ENCODE assay signal across 20 mouse cellular contexts in genomic region chr4:149323730-149324129, GRCm38 (mm10). TPM values are rescaled to one million over a fixed set of nuclear protein-coding genes. Genes with fewer than 3 reads are reported as not detected.
A peak's percentile ranks its signal among the peaks of the same experiment; 100 is the strongest.
DNase-seq lines count a peak whose midpoint lies in the region; ATAC-seq and TF ChIP-seq lines count a peak whose summit lies in the region.
"Had no signal": no experiment of that assay in that cellular context is flagged by ENCODE, and none has a peak within 500 bp of the region (broad histone marks: within the 10 kb centered on the region; RNA-seq: fewer than 3 reads in every experiment).

No protein-coding gene starts in this region.

- H3K4me1 ChIP-seq in liver, postnatal 0 days (ENCODE audit: insufficient read depth) = no peaks in the 10 kb centered on the region
- no peaks in the 10 kb centered on the region for H3K4me1 ChIP-seq in liver, embryonic 12.5 days
- peaks cover 8% of the 10 kb centered on the region for H3K4me1 ChIP-seq in heart, adult 2 months (ENCODE audit: control insufficient read depth, insufficient read depth, low read length)
- H3K4me1 ChIP-seq in heart, embryonic 15.5 days (replicated peaks) = peaks cover 51% of the 10 kb centered on the region
- H3K4me1 ChIP-seq: embryonic facial prominence, embryonic 12.5 days; hindbrain, embryonic 15.5 days had no signal

- no peak for TF ChIP-seq POLR2A in heart, adult 2 months (IDR thresholded peaks at IDR 0.05; ENCODE audit: insufficient read depth, low read depth, low read length)
- TF ChIP-seq POLR2A in myocyte (IDR thresholded peaks at IDR 0.05; ENCODE audit: insufficient read length, low read depth) = no peak

- H3K4me2 ChIP-seq in liver, postnatal 0 days (ENCODE audit: low read depth, low read length) = no peak overlapping the region
- no peak overlapping the region for H3K4me2 ChIP-seq in liver, embryonic 12.5 days
- no peak overlapping the region; the same call in 1 of the 2 replicates for H3K4me2 ChIP-seq in heart, embryonic 15.5 days
- peak overlapping the region; percentile 15 for H3K4me2 ChIP-seq in myocyte (ENCODE audit: low read depth)
- H3K4me2 ChIP-seq: embryonic facial prominence, embryonic 12.5 days; hindbrain, embryonic 15.5 days had no signal

- no peaks in the 10 kb centered on the region for H3K27me3 ChIP-seq in liver, postnatal 0 days (ENCODE audit: insufficient read depth, low read length)
- H3K27me3 ChIP-seq in liver, embryonic 12.5 days (replicated peaks) = no peaks in the 10 kb centered on the region
- H3K27me3 ChIP-seq in heart, adult 2 months (ENCODE audit: control insufficient read depth, insufficient read depth, low read length) = no peaks in the 10 kb centered on the region
- no peaks in the 10 kb centered on the region for H3K27me3 ChIP-seq in heart, embryonic 15.5 days
- no peaks in the 10 kb centered on the region for H3K27me3 ChIP-seq in myocyte (ENCODE audit: control insufficient read depth, insufficient read depth, insufficient read length)
- H3K27me3 ChIP-seq: embryonic facial prominence, embryonic 12.5 days; hindbrain, embryonic 15.5 days had no signal

- H3K9me3 ChIP-seq in liver, postnatal 0 days (ENCODE audit: low read length) = no peaks in the 10 kb centered on the region
- 0 out of 2 replicates have a peak, but pooled peaks cover 2% of the 10 kb centered on the region for H3K9me3 ChIP-seq in liver, embryonic 12.5 days (replicated peaks)
- H3K9me3 ChIP-seq in heart, embryonic 15.5 days (replicated peaks) = no peaks in the 10 kb centered on the region
- H3K9me3 ChIP-seq: embryonic facial prominence, embryonic 12.5 days; hindbrain, embryonic 15.5 days; limb, embryonic 10.5 days; midbrain, embryonic 10.5 days had no signal

- no peak overlapping the region for H3K4me3 ChIP-seq in liver, postnatal 0 days (ENCODE audit: low read depth, low read length)
- no peak overlapping the region for H3K4me3 ChIP-seq in liver, embryonic 12.5 days
- H3K4me3 ChIP-seq in heart, adult 2 months = no peak overlapping the region
- H3K4me3 ChIP-seq in heart, embryonic 15.5 days = no peak overlapping the region
- H3K4me3 ChIP-seq in myocyte = no peak overlapping the region
- H3K4me3 ChIP-seq: embryonic facial prominence, embryonic 12.5 days; hindbrain, embryonic 15.5 days; layer of hippocampus, adult 2 months; limb, embryonic 10.5 days; midbrain, embryonic 10.5 days had no signal

- no peak overlapping the region for H3K9ac ChIP-seq in liver, postnatal 0 days (replicated peaks)
- H3K9ac ChIP-seq in liver, embryonic 12.5 days = no peak overlapping the region
- no peak overlapping the region for H3K9ac ChIP-seq in heart, adult 2 months (ENCODE audit: low read depth, low read length)
- H3K9ac ChIP-seq in heart, embryonic 15.5 days = no peak overlapping the region
- H3K9ac ChIP-seq: embryonic facial prominence, embryonic 12.5 days; forebrain, postnatal 0 days; hindbrain, embryonic 15.5 days had no signal

- no peak for TF ChIP-seq CTCF in liver, postnatal 0 days (IDR thresholded peaks at IDR 0.05; ENCODE audit: low read depth)
- no peak for TF ChIP-seq CTCF in heart, adult 2 months (IDR thresholded peaks at IDR 0.05)

- H3K27ac ChIP-seq in liver, postnatal 0 days (ENCODE audit: low read depth) = no peak overlapping the region
- no peak overlapping the region for H3K27ac ChIP-seq in liver, embryonic 12.5 days
- peak overlapping the region; percentile 70 for H3K27ac ChIP-seq in heart, adult 2 months
- H3K27ac ChIP-seq in heart, embryonic 15.5 days = peak overlapping the region; percentile 75
- H3K27ac ChIP-seq: embryonic facial prominence, embryonic 12.5 days; hindbrain, embryonic 15.5 days; layer of hippocampus, adult 2 months; limb, embryonic 10.5 days; midbrain, embryonic 10.5 days had no signal

- 62% methylated on average over 16 of the region's 16 CpGs for WGBS in liver, postnatal 0 days (ENCODE audit: insufficient replicate concordance)
- WGBS in liver, embryonic 12.5 days (ENCODE audit: insufficient replicate concordance) = 68% methylated on average over 16 of the region's 16 CpGs
- 35% methylated on average over 16 of the region's 16 CpGs for WGBS in heart, adult 2 months
- WGBS in heart, embryonic 15.5 days = 43% methylated on average over 16 of the region's 16 CpGs

- H3K36me3 ChIP-seq in liver, postnatal 0 days (replicated peaks; ENCODE audit: insufficient read depth, low read length) = peaks cover 7% of the 10 kb centered on the region; the same call in 1 of the 2 replicates
- peaks cover 16% of the 10 kb centered on the region for H3K36me3 ChIP-seq in liver, embryonic 12.5 days
- H3K36me3 ChIP-seq in heart, adult 2 months (ENCODE audit: control insufficient read depth, insufficient read depth, low read length) = no peaks in the 10 kb centered on the region
- H3K36me3 ChIP-seq in heart, embryonic 15.5 days = peaks cover 7% of the 10 kb centered on the region; the same call in 1 of the 2 replicates
- H3K36me3 ChIP-seq in myocyte (ENCODE audit: control insufficient read depth, insufficient read depth) = peaks cover 9% of the 10 kb centered on the region

- peak; percentile 66 for ATAC-seq in liver, postnatal 0 days
- ATAC-seq in liver, embryonic 12.5 days = no peak
- ATAC-seq in heart, embryonic 15.5 days (replicated peaks; ENCODE audit: insufficient number of reproducible peaks, insufficient read depth, low FRiP score, low read depth) = peak; percentile 77
- ATAC-seq: forebrain, postnatal 0 days; intestine, postnatal 0 days had no signal

- intact Hi-C loops in heart, adult 2 months (cut with DNase I) = no loop called here

- TF ChIP-seq EP300 in liver, postnatal 0 days (IDR thresholded peaks at IDR 0.05; ENCODE audit: low read depth) = no peak
- no peak for TF ChIP-seq EP300 in heart, adult 2 months (IDR thresholded peaks at IDR 0.05; ENCODE audit: insufficient read depth, low read depth, low read length)

- DNase-seq in liver, postnatal 0 days = peak; percentile 22
- DNase-seq in heart, adult 2 months = peak; percentile 60 to 83
- DNase-seq in urinary bladder, postnatal 36 days (ENCODE audit: low spot score in 2 of 2) = no peak
- DNase-seq in neural tube, embryonic 10.5 days (ENCODE audit: extremely low spot score, low spot score) = no peak
- DNase-seq in frontal cortex, postnatal 25 days (ENCODE audit: low spot score in 2 of 2) = no peak
- DNase-seq: adrenal gland, postnatal 25 days; cerebellum, adult 8-10 months; forebrain, postnatal 0 days; kidney, postnatal 10 days; lung, postnatal 14 days; thymus, postnatal 14 days had no signal

- H3K79me2 ChIP-seq in heart, adult 2 months (replicated peaks; ENCODE audit: control insufficient read depth, insufficient read depth, low read length) = no peaks in the 10 kb centered on the region
- H3K79me2 ChIP-seq in myocyte (ENCODE audit: control insufficient read depth, insufficient read depth) = no peaks in the 10 kb centered on the region

- H3ac ChIP-seq in myocyte (ENCODE audit: control insufficient read depth, insufficient read length) = no peak overlapping the region

TF ChIP-seq in myocyte, 11 proteins besides CTCF, POLR2A, EP300 and RAD21:
- TF ChIP-seq TCF3 (IDR thresholded peaks at IDR 0.05; ENCODE audit: insufficient read length, low read depth) = no peak
- no peak for TF ChIP-seq CEBPB (IDR thresholded peaks at IDR 0.05; ENCODE audit: insufficient read depth, poor library complexity, severe bottlenecking)
- peak in 1 of 3 experiments; percentile 52 for TF ChIP-seq MYOD1 (IDR thresholded peaks at IDR 0.05; ENCODE audit: control insufficient read depth in 1 of 3, insufficient read length in 2 of 3, low read depth in 2 of 3)
- peak in 1 of 3 experiments; percentile 63 for TF ChIP-seq MYOG (IDR thresholded peaks at IDR 0.05; ENCODE audit: control insufficient read depth in 1 of 3, insufficient read depth in 1 of 3, insufficient read length in 2 of 3, low read depth in 2 of 3)

RNA-seq across cellular contexts. Expression of gene Kif1b, which starts 16.2 kb away (rescaled TPM):
- 6.9 and 8.9 TPM in 2 replicates for polyA plus RNA-seq in liver, postnatal 0 days (2015; fragmentation: Nextera tagmentation; extraction: Ambion mirVana)
- 9.1 and 9.2 TPM in 2 replicates for polyA plus RNA-seq in liver, embryonic 12.5 days (2016; fragmentation: Nextera tagmentation; extraction: Ambion mirVana)
- 100 to 1,000 TPM; 154 to 186 TPM for total RNA-seq in heart, adult 2 months (2021)
- polyA plus RNA-seq in heart, adult 2 months (2012; rRNA removed) = 41.6 and 79.2 TPM in 2 replicates
- 39.4 and 42.8 TPM in 2 replicates for polyA plus RNA-seq in heart, embryonic 15.5 days (2015; fragmentation: Nextera tagmentation; extraction: Ambion mirVana)
- 26.7 TPM for polyA plus RNA-seq in myocyte (2012; fragmentation: generic; extraction: Trizol)

Comparison
In these comparisons a context has a peak if more than half of its experiments do, and no peak if none do; other contexts are left out.
1. DNase-seq: peak in liver, postnatal 0 days (single experiment) and heart, adult 2 months (2 of 2); none in urinary bladder, postnatal 36 days (0 of 2), neural tube, embryonic 10.5 days (single experiment) and frontal cortex, postnatal 25 days (0 of 2).
2. H3K27ac ChIP-seq: peak in heart, adult 2 months (single experiment) and heart, embryonic 15.5 days (single experiment); none in liver, postnatal 0 days (single experiment) and liver, embryonic 12.5 days (single experiment).